Mouse (Mus musculus) G1E (cell line): ENCODE results near the gene Slc31a1. TPM values are rescaled to one million over a fixed set of nuclear protein-coding genes. Genes with fewer than 3 reads are reported as not detected.

ENCODE experiments used
- ATAC-seq: 2 replicates; pipeline ENCODE4 v1.8.0; 2016; ENCODE audit warnings: mild to moderate bottlenecking; ENCODE audit not compliant: insufficient number of reproducible peaks, poor library complexity, low FRiP score, severe bottlenecking; ENCODE audit errors: extremely low read depth
- DNase-seq: peaks from one replicate; pipeline ENCODE4 v3.0.0; 2012; ENCODE audit warnings: low spot score
- H3K27me3 ChIP-seq: 2 replicates; pipeline ENCODE4 v1.6.1; 2012; ENCODE audit warnings: mild to moderate bottlenecking, low read length, inconsistent platforms; ENCODE audit not compliant: insufficient read depth
- H3K36me3 ChIP-seq: replicated peaks from 2 replicates; pipeline ENCODE3; 2012; ENCODE audit warnings: mild to moderate bottlenecking, inconsistent platforms
- H3K4me1 ChIP-seq: 2 replicates; pipeline ENCODE4 v1.6.1; 2012; ENCODE audit warnings: low read depth, low read length, inconsistent platforms, mixed read lengths; ENCODE audit not compliant: insufficient read depth
- H3K4me3 ChIP-seq: 2 replicates; pipeline ENCODE4 v1.5.1; 2012; ENCODE audit warnings: low read depth, mild to moderate bottlenecking, inconsistent platforms, low read length, moderate library complexity, mixed read lengths
- H3K9me3 ChIP-seq: replicated peaks from 2 replicates; pipeline ENCODE4 v1.6.1; 2012; ENCODE audit warnings: inconsistent platforms
- CTCF ChIP-seq: IDR thresholded peaks from 2 replicates; pipeline ENCODE4 v1.5.1; 2012; ENCODE audit warnings: low read depth, low read length, inconsistent platforms, mixed read lengths
- GATA1 ChIP-seq: IDR thresholded peaks from 2 replicates; pipeline ENCODE4 v1.6.1; 2012; ENCODE audit warnings: borderline replicate concordance, low read length, inconsistent platforms, mixed read lengths
- GATA2 ChIP-seq: IDR thresholded peaks from 2 replicates; pipeline ENCODE4 v1.6.1; 2012; ENCODE audit warnings: low read depth, low read length, inconsistent platforms, borderline replicate concordance
- POLR2AphosphoS5 ChIP-seq: IDR thresholded peaks from 2 replicates; pipeline ENCODE4 v1.6.1; 2012; ENCODE audit warnings: low read depth, low read length, inconsistent platforms; ENCODE audit not compliant: insufficient replicate concordance
- TAL1 ChIP-seq: conservative IDR thresholded peaks from 2 replicates; pipeline ENCODE4 v1.6.1; 2012; ENCODE audit warnings: low read depth, low read length, inconsistent platforms, mixed read lengths
- polyA plus RNA-seq: library from polyadenylated mRNA; stranded (reverse); fragments of >175 nt; gene quantifications from 2 replicates; pipeline ENCODE4 v1.2.3, GENCODE M21; 2012
- total RNA-seq, 2 experiments: library from RNA; stranded (forward) in 1 of 2; stranded (reverse) in 1 of 2; fragments of 200-1000 nt in 1 of 2; fragments of >200 nt in 1 of 2; fragmentation: Nextera tagmentation in 1 of 2; gene quantifications; 2 replicates each; pipeline ENCODE4 v1.2.3; 2014 to 2017

Slc31a1 gene
- total and polyA plus RNA-seq, 3 experiments: 3.4 to 47.5 (median 30.4) TPM

GRCm38 (mm10) chr4:62418448-62418847 lies 57.9 kb downstream of the Slc31a1 start:
- H3K27me3 ChIP-seq: no peaks in the 10 kb centered on the region
- DNase-seq (no peak), ATAC-seq (no peak)
- peaks cover 8% of the 10 kb centered on the region; the same call in 1 of the 2 replicates for H3K4me1 ChIP-seq
- H3K9me3 ChIP-seq: no peaks in the 10 kb centered on the region
- TF ChIP-seq POLR2AphosphoS5 (no peak), GATA2 (no peak), CTCF (no peak), GATA1 (no peak), TAL1 (no peak)
- H3K36me3 ChIP-seq: peaks cover 100% of the 10 kb centered on the region
- H3K4me3 ChIP-seq: no peak overlapping the region

- DNase-seq: no peak
- peaks cover 100% of the 10 kb centered on the region for H3K36me3 ChIP-seq
Measured at GRCm38 (mm10) chr4:62419091-62419490, 58.6 kb downstream of the Slc31a1 start.

DNA sequence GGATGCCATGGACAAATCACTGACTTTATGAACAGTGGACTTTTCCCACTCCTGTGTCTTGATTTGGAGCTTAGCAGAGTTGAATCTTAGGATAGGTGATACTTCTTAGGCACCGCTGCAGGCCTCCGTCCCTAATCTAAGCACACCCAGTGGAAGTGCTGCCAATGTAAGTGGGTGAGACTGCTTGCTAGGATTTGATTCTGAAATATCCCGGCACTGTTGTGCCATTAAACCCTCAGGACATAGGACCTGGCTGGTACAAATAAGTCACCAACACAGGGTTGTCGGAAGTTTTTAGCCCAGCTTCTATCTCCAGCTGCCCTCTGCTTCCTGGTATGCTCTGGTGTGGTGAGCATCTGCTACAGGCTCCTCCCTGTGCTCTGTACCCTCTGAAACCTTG lies 65.4 kb downstream of the Slc31a1 start:
- H3K9me3 ChIP-seq: no peaks in the 10 kb centered on the region
- peaks cover 71% of the 10 kb centered on the region for H3K36me3 ChIP-seq
- TF ChIP-seq POLR2AphosphoS5: no peak
- no peak for TF ChIP-seq GATA2
- TF ChIP-seq CTCF: no peak
- no peak for TF ChIP-seq GATA1
- TF ChIP-seq TAL1: no peak
- DNase-seq (no peak), ATAC-seq (no peak)
- H3K4me1 ChIP-seq: peaks cover 20% of the 10 kb centered on the region
- no peak overlapping the region for H3K4me3 ChIP-seq
- H3K27me3 ChIP-seq: no peaks in the 10 kb centered on the region

More at GRCm38 (mm10) chr4:62419091-62419490, 58.6 kb downstream of the Slc31a1 start:
- peaks cover 4% of the 10 kb centered on the region; the same call in 1 of the 2 replicates for H3K4me1 ChIP-seq
- no peak for ATAC-seq
- H3K27me3 ChIP-seq: no peaks in the 10 kb centered on the region
- no peaks in the 10 kb centered on the region for H3K9me3 ChIP-seq
- no peak overlapping the region for H3K4me3 ChIP-seq
- TF ChIP-seq CTCF: no peak
- TF ChIP-seq GATA1: no peak
- no peak for TF ChIP-seq POLR2AphosphoS5
- no peak for TF ChIP-seq TAL1
- no peak for TF ChIP-seq GATA2

- no peak overlapping the region for H3K4me3 ChIP-seq
- ATAC-seq: no peak
- H3K36me3 ChIP-seq: peaks cover 48% of the 10 kb centered on the region
Measured at GRCm38 (mm10) chr4:62427978-62428758, 67.6 kb downstream of the Slc31a1 start.

GRCm38 (mm10) chr4:62429616-62430015 lies 69.1 kb downstream of the Slc31a1 start:
- no peak for TF ChIP-seq TAL1
- no peak for TF ChIP-seq GATA2
- TF ChIP-seq CTCF: no peak
- TF ChIP-seq POLR2AphosphoS5: no peak
- TF ChIP-seq GATA1: no peak
- Histone ChIP-seq H3K27me3 (no peaks in the 10 kb centered on the region; the same call in 1 of the 2 replicates), H3K4me1 (peaks cover 29% of the 10 kb centered on the region), H3K9me3 (no peaks in the 10 kb centered on the region), H3K36me3 (peaks cover 35% of the 10 kb centered on the region), H3K4me3 (no peak overlapping the region)
- DNase-seq (no peak), ATAC-seq (no peak)

More at GRCm38 (mm10) chr4:62427978-62428758, 67.6 kb downstream of the Slc31a1 start:
- no peak for DNase-seq
- Histone ChIP-seq H3K27me3 (no peaks in the 10 kb centered on the region), H3K4me1 (peaks cover 27% of the 10 kb centered on the region), H3K9me3 (no peaks in the 10 kb centered on the region)
- TF ChIP-seq GATA1: no peak
- no peak for TF ChIP-seq CTCF

DNA sequence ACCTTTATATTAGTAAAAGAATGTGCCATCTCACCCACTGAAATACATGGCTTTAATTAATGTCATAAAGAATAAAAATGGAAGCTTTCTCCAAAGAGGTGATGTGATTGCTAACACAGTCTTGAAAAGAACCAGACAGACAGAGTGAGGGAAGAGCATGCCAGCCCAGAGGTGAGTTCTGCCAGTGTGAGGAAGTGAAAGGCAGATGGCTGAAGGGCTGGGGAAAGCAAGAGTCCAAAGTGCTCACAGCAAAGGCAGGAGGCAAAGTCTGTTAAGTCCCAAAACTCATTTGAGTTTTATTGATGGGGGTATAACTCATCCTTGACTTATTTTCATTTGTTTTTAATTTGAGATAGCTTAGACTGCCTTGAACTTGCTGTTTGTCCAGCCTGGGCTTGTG lies 70.2 kb downstream of the Slc31a1 start:
- DNase-seq (no peak), ATAC-seq (no peak)

More for the DNA sequence above, 70.2 kb downstream of the Slc31a1 start:
- TF ChIP-seq GATA1 (no peak), CTCF (no peak), TAL1 (no peak), GATA2 (no peak), POLR2AphosphoS5 (no peak)
- no peaks in the 10 kb centered on the region for H3K9me3 ChIP-seq
- H3K36me3 ChIP-seq: peaks cover 25% of the 10 kb centered on the region
- H3K4me3 ChIP-seq: no peak overlapping the region
- H3K4me1 ChIP-seq: peaks cover 29% of the 10 kb centered on the region
- H3K27me3 ChIP-seq: no peaks in the 10 kb centered on the region; the same call in 1 of the 2 replicates
